Mouse (Mus musculus): ENCODE data around the gene Epn3. TPM values are rescaled to one million over a fixed set of nuclear protein-coding genes. Genes with fewer than 3 reads are reported as not detected.

The Epn3 gene
- polyA plus RNA-seq, 1 experiment from 2014 or later = 0.84 TPM

GRCm38 (mm10) chr11:94441752-94442151 lies 58.0 kb downstream of the Epn3 start:
- no peak overlapping the region for H3K27ac ChIP-seq (ENCODE audit: low read depth, low read length)
- ATAC-seq (replicated peaks; ENCODE audit: low FRiP score) = no peak
- 0 out of 2 replicates have a peak, but pooled peaks cover 6% of the 10 kb centered on the region for H3K27me3 ChIP-seq (replicated peaks; ENCODE audit: control insufficient read depth, insufficient read depth, low read length)

GRCm38 (mm10) chr11:94441122-94441521 lies 58.7 kb downstream of the Epn3 start:
- 53% methylated on average over 7 of the region's 7 CpGs for WGBS
- H3K27ac ChIP-seq (ENCODE audit: low read depth, low read length) = no peak overlapping the region
- no peaks in the 10 kb centered on the region for H3K36me3 ChIP-seq (ENCODE audit: control insufficient read depth, insufficient read depth, low read length)
- no peaks in the 10 kb centered on the region for H3K4me1 ChIP-seq (replicated peaks; ENCODE audit: control insufficient read depth, insufficient read depth, low read length)
- H3K4me3 ChIP-seq (ENCODE audit: low read depth, low read length) = no peak overlapping the region
- no peak for DNase-seq (ENCODE audit: low spot score)
- H3K4me2 ChIP-seq = no peak overlapping the region
- ATAC-seq (replicated peaks; ENCODE audit: low FRiP score) = no peak
- H3K27me3 ChIP-seq (replicated peaks; ENCODE audit: control insufficient read depth, insufficient read depth, low read length) = 0 out of 2 replicates have a peak, but pooled peaks cover 6% of the 10 kb centered on the region
- H3K9me3 ChIP-seq (ENCODE audit: control insufficient read depth, low read length) = no peaks in the 10 kb centered on the region
- H3K9ac ChIP-seq (ENCODE audit: low read depth, low read length) = no peak overlapping the region

More at GRCm38 (mm10) chr11:94441752-94442151, 58.0 kb downstream of the Epn3 start:
- no peaks in the 10 kb centered on the region for H3K36me3 ChIP-seq (ENCODE audit: control insufficient read depth, insufficient read depth, low read length)
- H3K4me2 ChIP-seq = no peak overlapping the region
- no peak overlapping the region for H3K9ac ChIP-seq (ENCODE audit: low read depth, low read length)
- WGBS = 78% methylated on average over 9 of the region's 9 CpGs
- DNase-seq (ENCODE audit: low spot score) = no peak
- H3K4me3 ChIP-seq (ENCODE audit: low read depth, low read length) = no peak overlapping the region
- H3K9me3 ChIP-seq (ENCODE audit: control insufficient read depth, low read length) = no peaks in the 10 kb centered on the region
- no peaks in the 10 kb centered on the region for H3K4me1 ChIP-seq (replicated peaks; ENCODE audit: control insufficient read depth, insufficient read depth, low read length)

GRCm38 (mm10) chr11:94440421-94440820 lies 59.4 kb downstream of the Epn3 start:
- Histone ChIP-seq H3K36me3 (ENCODE audit: control insufficient read depth, insufficient read depth, low read length) (no peaks in the 10 kb centered on the region), H3K4me1 (replicated peaks; ENCODE audit: control insufficient read depth, insufficient read depth, low read length) (no peaks in the 10 kb centered on the region), H3K27ac (ENCODE audit: low read depth, low read length) (no peak overlapping the region), H3K9ac (ENCODE audit: low read depth, low read length) (no peak overlapping the region), H3K27me3 (replicated peaks; ENCODE audit: control insufficient read depth, insufficient read depth, low read length) (0 out of 2 replicates have a peak, but pooled peaks cover 6% of the 10 kb centered on the region), H3K4me2 (no peak overlapping the region), H3K4me3 (ENCODE audit: low read depth, low read length) (no peak overlapping the region), H3K9me3 (ENCODE audit: control insufficient read depth, low read length) (no peaks in the 10 kb centered on the region)
- no peak for DNase-seq (ENCODE audit: low spot score)
- ATAC-seq (replicated peaks; ENCODE audit: low FRiP score) = no peak
- 89% methylated on average over 6 of the region's 6 CpGs for WGBS

Other genes with a start within 250 kb of the Epn3 start
- 0.40 TPM in 1 of 2 replicates, not detected in the other for gene Gm21885, start 218.1 kb downstream of the Epn3 start, polyA plus RNA-seq (2014; fragmentation: Nextera tagmentation; extraction: Ambion mirVana)
- gene Luc7l3, start 178.0 kb downstream of the Epn3 start, polyA plus RNA-seq (2014; fragmentation: Nextera tagmentation; extraction: Ambion mirVana) = 90.6 and 97.6 TPM in 2 replicates
- 12.7 and 13.2 TPM in 2 replicates for gene Ankrd40, start 172.0 kb downstream of the Epn3 start, polyA plus RNA-seq (2014; fragmentation: Nextera tagmentation; extraction: Ambion mirVana)
- 3.2 and 6.0 TPM in 2 replicates for gene Abcc3, start 107.0 kb downstream of the Epn3 start, polyA plus RNA-seq (2014; fragmentation: Nextera tagmentation; extraction: Ambion mirVana)
- 2.7 and 4.7 TPM in 2 replicates for gene Cacna1g, start 25.8 kb downstream of the Epn3 start, polyA plus RNA-seq (2014; fragmentation: Nextera tagmentation; extraction: Ambion mirVana)
- gene Spata20, start 13.8 kb downstream of the Epn3 start, polyA plus RNA-seq (2014; fragmentation: Nextera tagmentation; extraction: Ambion mirVana) = not detected in 2 replicates
- 0.84 and 1.1 TPM in 2 replicates for gene Mycbpap, start 21.8 kb upstream of the Epn3 start, polyA plus RNA-seq (2014; fragmentation: Nextera tagmentation; extraction: Ambion mirVana)
- gene Rsad1, start 49.3 kb upstream of the Epn3 start, polyA plus RNA-seq (2014; fragmentation: Nextera tagmentation; extraction: Ambion mirVana) = 3.9 and 4.1 TPM in 2 replicates
- 0.16 and 0.25 TPM in 2 replicates for gene Chad, start 65.1 kb upstream of the Epn3 start, polyA plus RNA-seq (2014; fragmentation: Nextera tagmentation; extraction: Ambion mirVana)
- 2.6 and 3.1 TPM in 2 replicates for gene Acsf2, start 101.9 kb upstream of the Epn3 start, polyA plus RNA-seq (2014; fragmentation: Nextera tagmentation; extraction: Ambion mirVana)
- 224 and 246 TPM in 2 replicates for gene Lrrc59, start 129.8 kb upstream of the Epn3 start, polyA plus RNA-seq (2014; fragmentation: Nextera tagmentation; extraction: Ambion mirVana)
- gene Mrpl27, start 153.8 kb upstream of the Epn3 start, polyA plus RNA-seq (2014; fragmentation: Nextera tagmentation; extraction: Ambion mirVana) = 127 and 132 TPM in 2 replicates
- 35.5 and 40.5 TPM in 2 replicates for gene Eme1, start 154.0 kb upstream of the Epn3 start, polyA plus RNA-seq (2014; fragmentation: Nextera tagmentation; extraction: Ambion mirVana)
- 8.8 and 10.5 TPM in 2 replicates for gene Xylt2, start 177.5 kb upstream of the Epn3 start, polyA plus RNA-seq (2014; fragmentation: Nextera tagmentation; extraction: Ambion mirVana)
- gene Gm11541, start 204.5 kb upstream of the Epn3 start, polyA plus RNA-seq (2014; fragmentation: Nextera tagmentation; extraction: Ambion mirVana) = 0.10 TPM in 1 of 2 replicates, not detected in the other
- 0.23 TPM in 1 of 2 replicates, not detected in the other for gene Cdc34b, start 241.8 kb upstream of the Epn3 start, polyA plus RNA-seq (2014; fragmentation: Nextera tagmentation; extraction: Ambion mirVana)